Mouse (Mus musculus) heart, postnatal 10 days (tissue): ENCODE measurements around the gene Prkca. TPM values are rescaled to one million over a fixed set of nuclear protein-coding genes. Genes with fewer than 3 reads are reported as not detected.
A peak's percentile ranks its signal among the peaks of the same experiment; 100 is the strongest.

Source experiments
- DNase-seq, 2 experiments: peaks; one replicate each; pipeline ENCODE4 v3.0.0; 2021
- intact Hi-C: fragments of 180-260 bp; cut with DNase I; formaldehyde crosslinking; loops from one replicate; pipeline ENCODE4 v1.15.1; 2025
- total RNA-seq, 2 experiments: library from RNA; stranded (reverse); gene quantifications; 2 replicates each; pipeline ENCODE4 v1.2.3; 2021

Prkca gene
- total RNA-seq, 2 experiments from 2014 or later = 44.8 to 52.4 TPM

DNA sequence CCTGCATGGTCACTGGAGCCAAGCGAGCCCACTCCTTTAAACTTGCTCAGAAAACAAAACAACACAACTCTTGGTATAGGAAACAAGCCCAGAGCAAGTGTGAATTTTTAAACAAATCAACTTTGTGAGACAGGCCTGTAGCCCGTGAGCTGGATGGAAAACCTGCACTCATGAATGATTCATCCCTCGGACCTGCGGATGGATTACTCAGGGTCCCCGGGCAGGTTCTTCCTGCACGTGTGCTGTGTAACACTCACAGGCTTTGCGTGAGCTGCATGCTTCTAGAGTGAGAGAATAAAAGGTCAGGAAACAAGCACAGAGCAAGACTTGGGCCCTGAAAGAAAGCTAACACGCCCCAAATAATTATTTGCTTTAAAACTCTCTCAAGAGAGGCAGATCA lies 126.7 kb downstream of the Prkca start:
- intact Hi-C loops = loop anchor here (5.0 kb wide), 1 partner anchor 125 kb away; the partner anchor contains the start of genes Apoh and Prkca
- no peak for DNase-seq

DNA sequence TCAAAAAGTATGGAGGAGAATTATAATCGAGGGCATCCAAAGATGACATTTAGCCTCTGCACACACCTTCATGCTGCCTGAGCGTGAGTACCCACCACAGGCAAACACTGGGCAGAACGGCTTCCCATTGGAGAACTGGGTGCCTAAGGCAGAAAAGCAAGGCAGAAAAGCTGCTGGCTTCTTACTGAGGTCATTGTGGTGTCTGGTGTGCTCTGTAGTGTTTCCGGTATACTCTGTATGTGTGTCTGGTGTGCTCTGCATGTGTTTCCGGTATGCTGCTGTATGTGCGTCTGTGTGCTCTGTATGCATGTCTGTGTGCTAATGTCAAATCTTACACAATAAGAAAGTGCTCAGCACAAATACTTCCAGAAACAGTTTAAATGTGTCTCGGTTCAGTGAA lies 127.7 kb downstream of the Prkca start:
- intact Hi-C loops = loop anchor here (5.0 kb wide), 1 partner anchor 126 kb away; the partner anchor contains the start of genes Apoh and Prkca
- DNase-seq = no peak

DNA sequence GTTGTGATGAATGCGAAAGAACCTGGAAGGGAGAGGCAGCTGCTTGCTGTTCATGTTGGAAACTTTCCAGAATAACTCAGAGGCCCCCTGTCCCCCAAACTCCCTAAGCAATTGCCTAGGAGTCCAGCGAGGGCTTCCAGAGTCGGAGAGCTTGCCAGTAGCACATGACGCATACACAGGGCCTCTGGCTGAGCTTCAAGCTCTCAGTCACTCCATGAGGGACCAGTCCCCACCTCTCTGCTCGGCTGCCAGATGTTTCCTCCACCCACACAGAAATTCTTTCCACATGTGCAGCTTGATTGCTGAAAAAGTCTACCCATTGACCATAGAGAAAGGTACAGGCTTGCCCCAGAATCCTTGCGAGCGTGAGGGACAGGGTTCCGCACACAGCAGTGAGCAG lies 128.3 kb downstream of the Prkca start:
- intact Hi-C loops = loop anchor here (5.0 kb wide), 1 partner anchor 127 kb away; the partner anchor contains the start of genes Apoh and Prkca
- peak; percentile 87 to 92 for DNase-seq

DNA sequence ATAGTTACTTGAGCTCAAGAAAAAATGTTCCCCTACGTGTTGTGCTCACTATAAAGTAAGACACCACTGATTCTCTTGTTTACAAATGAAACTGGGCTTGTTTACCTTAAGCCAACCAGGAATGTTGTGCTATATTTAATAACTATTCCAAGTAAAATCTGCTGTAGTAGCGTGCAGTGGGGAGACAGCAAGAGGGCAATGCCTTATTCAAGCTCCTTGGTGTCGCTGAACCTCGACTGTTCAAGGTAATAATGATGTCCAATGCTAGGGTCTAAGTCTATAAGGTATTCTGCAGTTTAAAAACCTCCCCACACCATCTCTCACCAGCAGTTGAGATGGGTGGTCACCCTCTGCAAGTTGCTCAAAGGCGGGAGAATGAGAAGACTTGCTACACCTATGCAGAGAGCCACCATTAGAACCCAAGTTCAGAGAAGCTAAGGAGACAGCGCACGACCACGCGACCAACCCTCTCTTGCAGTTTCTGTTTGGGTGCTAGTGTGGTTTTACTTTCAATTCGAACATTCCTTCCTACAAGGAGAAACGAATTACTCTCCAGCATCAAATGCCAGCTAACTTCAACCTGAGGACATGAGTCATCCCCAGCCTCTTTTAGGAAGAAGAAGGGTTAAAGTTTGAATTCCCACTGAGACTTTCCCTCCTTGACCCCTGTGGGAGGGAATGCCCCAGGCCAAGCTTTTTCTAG lies 129.1 kb downstream of the Prkca start:
- intact Hi-C loops = loop anchor here (5.0 kb wide), 3 partner anchors 47 to 182 kb away; partner anchors contain the start of genes Apoh and Prkca
- no peak for DNase-seq

DNA sequence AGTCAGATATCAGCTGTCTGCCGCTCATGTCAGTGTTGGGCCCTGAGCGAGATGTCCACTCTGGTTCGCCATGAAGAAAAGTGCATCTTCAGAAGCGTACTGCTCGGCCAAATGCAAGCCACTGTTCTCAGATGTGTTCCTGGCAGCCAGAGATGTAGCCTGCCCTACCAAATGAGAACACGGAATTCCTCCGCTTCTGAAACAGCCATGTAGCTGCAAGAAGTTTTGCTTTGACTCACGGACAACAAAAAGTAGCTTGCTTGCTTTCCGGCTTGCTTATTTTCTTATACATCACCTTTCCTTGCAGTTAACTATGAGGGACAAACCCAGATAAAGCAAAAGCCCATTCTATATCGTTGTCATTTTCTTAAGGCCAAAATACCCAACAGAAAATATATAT lies 129.9 kb downstream of the Prkca start:
- DNase-seq = no peak
- intact Hi-C loops = loop anchor here (5.0 kb wide), 2 partner anchors 46 to 181 kb away; no protein-coding TSS in a partner anchor

DNA sequence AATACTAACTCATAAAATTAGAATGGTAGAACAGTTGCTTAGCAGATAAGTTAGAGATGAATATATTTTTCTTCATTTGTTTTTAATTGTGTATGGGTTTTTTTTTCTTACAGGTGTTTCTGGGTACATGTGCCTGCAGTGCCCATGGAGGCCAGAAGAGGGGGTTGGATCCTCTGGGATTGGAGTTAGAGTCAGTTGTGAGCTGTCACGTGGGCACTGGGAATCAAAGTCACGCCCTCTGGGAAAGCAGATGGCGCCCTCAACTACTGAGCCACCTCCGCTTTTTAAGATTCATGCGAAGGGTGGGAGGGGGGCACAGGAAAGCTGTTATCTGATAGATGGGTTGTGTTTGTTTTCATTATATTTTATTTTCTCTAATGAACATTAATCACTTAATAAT lies 131.1 kb downstream of the Prkca start:
- intact Hi-C loops = loop anchor here (5.0 kb wide), 2 partner anchors 45 to 180 kb away; no protein-coding TSS in a partner anchor
- DNase-seq = no peak

DNA sequence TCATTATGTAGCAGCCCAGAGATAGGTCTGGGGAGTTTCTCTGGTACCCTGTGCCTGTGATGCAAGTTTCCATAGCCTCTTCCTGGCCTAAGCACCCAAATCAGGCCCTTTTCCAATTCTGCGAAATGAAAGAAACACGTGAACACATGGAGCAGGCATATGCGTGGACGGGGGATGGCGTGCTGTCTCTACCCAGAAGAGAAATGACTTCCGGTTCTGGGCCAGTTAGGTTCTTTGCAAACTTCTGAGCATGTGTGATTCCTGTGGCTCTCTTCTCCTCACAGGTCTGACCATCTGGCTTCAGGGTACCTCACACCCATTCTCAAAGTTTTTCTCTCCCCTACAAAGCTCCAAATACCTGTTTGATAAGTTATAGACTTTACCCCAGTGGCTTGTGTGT lies 131.7 kb downstream of the Prkca start:
- intact Hi-C loops = loop anchor here (5.0 kb wide), 2 partner anchors 45 to 180 kb away; no protein-coding TSS in a partner anchor
- no peak for DNase-seq

DNA sequence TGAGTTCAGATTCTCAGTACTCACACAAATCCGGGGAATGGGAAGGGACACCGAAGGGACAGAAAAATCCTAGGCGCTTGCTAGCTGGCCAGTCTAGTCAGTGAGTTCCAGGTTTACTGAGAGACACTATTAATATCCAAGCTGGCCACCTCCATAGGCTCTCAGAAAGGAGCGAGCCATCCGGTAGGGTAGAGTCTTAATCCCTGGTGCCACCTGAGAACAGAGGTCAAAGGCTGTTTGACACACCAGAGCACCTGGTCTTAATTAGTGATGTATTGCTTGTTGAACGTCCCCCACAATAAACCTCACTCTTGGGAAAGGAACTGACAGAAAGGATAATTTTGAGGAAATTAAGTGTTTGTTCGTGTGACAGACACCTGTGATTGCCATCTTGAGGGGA lies 133.0 kb downstream of the Prkca start:
- intact Hi-C loops = loop anchor here (5.0 kb wide), 2 partner anchors 43 to 178 kb away; no protein-coding TSS in a partner anchor

DNA sequence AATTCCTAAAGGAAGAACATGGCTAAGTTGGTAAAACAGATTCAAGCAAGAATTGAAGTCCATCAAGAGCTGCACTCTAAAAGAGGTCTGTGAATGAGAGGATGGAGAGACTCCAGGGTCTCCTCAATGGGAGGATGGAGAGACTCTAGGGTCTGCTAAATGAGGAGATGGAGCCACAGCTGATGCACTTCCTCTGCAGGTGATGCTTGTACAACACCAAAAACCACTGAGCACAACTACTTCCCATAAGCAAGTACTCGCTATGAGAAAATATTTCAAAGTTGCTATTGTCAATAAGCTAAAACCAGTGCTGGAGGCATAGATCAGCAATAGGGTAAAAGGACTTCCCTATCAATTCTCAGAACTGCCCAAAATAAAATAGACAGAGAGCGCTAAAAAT lies 137.1 kb downstream of the Prkca start:
- intact Hi-C loops = no loop called here
- no peak for DNase-seq

More for the DNA sequence above, 133.0 kb downstream of the Prkca start:
- no peak for DNase-seq

DNA sequence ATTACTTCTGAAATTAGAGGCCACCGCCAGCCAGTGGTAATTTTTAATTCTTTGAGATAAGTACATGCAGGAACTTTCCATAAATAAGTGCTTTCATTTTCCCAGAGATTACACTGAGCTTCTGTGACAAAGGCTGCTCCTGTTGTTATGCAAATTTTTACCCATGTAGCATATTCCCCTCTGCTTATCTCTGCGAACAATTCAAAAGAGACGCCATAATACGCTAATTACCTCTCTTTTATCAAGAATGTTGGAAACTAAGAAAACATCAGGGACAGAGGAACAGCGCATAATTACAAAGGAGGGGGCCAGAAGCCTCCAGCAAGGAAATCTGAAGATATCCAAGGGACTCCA lies 138.9 kb downstream of the Prkca start:
- intact Hi-C loops = no loop called here
- no peak for DNase-seq

DNA sequence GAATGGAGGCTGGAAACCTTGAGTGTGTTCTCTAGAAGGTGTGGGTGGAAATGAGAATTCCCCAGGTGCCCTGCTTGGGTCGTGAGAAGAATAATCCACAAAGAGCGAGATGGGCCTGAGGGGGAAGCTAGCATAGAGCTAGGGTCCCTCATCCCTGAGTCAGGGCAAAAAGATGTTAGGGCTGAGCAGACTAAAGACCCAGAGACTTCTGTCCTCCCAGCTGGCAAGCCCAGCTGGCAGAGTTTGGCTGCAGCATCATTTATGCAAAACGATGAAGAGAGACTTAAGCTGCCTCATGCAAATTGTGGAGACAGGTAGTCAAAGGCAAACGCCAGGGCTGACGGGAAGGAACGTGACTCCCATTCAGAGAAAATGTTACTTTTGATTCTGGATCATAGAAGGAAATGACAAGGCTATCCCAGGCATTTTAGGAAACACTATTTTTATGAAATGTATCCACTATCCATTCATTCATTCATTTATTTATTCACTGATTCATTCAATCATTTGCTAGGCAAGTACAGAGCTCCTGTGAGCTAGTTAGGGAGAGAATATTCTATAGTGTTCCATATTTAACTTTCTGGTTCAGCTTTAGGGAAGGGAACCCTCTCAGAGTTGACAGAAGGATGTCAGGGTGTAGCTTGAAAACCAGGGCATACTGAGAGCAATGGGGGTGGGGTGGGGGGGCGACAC lies 139.4 kb downstream of the Prkca start:
- no peak for DNase-seq
- intact Hi-C loops = no loop called here

DNA sequence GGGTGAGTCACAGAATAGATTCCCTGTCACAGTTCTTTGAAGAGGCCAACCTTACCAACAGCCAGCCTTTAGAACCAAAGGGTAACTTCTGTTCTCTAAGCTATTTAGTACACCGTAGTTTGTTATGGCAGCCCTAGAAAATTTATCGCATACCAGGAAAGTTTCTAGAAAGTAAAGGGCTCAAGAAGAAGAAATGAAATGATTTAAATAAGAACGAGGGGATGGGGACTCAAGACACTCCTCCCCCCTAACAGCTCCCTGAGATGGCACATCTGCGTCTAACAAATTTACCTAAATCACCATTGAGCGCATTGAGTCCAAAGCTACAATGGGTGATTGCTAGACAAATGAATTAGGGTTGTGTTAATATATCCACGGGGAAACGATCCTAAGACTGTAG lies 140.9 kb downstream of the Prkca start:
- intact Hi-C loops = no loop called here
- DNase-seq = no peak

DNA sequence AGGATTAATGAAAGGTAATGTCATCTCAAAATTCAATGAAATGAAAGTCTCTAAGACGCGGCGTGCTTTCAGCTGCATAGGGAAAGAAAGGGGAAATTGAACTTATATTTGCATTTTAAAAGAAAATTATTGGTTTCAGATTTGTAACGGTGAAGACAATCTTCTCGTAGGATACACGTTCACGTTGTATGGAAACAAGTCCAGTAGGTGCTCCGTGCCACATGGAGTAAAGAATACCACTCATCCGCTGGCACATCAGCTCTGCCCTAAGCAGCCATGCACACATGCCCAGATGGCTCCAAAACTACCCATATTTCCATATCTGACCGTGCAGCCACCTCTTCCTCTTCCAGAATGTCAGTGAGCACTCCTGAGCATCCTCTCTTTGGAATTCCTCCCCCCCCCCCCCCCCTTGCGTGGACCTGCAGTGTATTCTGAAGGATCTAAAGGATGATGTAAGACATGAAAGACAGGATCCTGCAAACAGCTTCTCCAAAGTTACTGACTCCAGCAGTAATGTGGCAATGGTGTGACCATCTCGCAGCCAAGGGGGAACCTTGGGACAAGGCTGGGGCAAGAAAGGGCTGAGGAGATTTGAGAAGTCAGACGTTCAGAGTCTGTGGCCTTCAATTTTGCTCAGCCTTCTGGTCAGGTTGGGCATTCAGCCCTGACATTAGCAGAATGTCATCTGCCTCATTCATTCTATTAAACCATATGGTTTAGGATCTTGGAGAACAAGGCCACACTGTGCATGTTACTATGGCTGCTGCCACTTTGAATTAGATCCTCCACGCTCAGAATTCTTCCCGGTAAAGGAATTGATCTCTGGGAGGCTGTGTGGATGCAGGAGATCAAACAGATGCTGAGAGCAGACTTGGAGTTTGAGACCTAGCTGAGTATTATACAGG lies 142.8 kb downstream of the Prkca start:
- DNase-seq = no peak
- intact Hi-C loops = no loop called here

DNA sequence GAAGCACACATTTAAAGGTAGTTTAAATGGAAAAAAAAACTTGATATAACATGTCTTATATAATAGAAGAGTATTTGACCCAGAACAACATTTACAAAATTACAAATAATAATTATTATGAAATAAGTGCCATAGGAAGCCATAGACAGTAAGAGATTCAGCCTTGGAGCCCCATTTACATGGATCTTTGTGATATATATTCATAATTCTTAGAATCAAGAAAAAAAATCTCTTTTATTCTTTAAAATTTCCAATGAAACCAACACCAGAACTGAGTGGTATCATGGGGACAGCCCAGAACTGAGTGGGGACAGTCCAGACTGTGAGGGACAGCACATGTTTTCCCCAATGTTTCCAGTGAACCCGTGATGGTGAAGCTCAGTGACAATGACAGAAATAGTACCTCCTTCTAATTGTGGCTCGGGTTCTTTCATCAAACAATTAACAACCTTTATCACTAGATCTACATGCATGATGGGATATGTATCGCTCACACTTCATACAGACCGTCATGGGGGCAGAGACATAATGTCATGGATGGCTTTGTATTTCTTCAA lies 144.2 kb downstream of the Prkca start:
- intact Hi-C loops = no loop called here
- no peak for DNase-seq

DNA sequence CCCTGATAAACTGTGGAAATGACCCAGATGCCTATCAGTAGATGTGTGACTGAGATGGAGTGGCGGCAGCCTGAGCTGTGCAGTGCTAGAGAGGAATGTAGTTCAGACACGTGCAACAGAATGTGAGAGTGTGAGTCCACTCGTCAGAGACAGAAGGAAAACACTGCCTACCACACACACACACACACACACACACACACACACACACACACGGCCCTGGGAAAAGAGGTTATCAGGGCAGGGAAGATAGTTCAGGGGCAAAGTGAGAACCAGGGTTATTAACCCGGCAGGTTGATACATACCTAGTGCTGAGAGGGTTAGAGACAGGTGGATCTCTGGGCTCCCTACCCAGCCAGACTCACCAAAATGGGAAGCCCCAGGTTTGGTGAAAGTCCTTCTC lies 145.1 kb downstream of the Prkca start:
- no peak for DNase-seq

DNA sequence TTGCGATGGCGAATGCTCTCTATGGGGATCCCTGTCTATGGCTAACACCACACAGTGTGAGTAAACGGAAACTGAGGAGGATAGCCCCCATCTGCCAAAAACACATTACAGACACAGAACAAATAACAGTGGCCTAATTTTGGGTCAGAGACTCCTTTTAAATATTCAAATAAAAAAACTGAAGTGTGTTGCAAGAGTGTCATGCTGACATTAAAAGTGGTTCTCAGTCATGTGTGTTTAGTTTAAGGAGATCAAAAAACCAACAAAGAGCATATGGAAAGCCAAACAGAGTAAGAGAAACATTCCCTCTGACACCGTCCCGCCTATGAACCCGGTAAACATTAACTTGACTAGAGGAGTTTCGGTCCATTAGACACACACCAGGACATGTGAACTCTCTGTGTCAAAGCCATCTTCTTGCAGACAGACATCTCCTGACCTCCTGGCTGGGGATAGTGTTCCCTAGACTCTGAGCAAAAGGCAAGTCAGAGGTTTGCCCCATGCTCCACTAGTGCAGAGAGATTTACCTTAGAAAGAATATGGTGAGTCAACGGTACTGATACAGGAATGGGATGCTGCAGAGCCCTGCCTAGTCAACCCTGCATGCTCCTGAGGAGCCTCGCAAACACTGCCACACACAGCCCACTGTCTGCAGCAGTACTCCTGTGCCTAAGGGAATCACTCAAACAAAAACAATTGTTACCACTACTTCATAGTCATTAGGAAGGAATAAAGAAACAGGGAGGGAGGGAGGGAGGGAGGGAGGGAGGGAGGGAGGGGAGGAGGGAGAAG lies 146.1 kb downstream of the Prkca start:
- intact Hi-C loops = no loop called here
- no peak for DNase-seq

More for the DNA sequence above, 145.1 kb downstream of the Prkca start:
- intact Hi-C loops = no loop called here

DNA sequence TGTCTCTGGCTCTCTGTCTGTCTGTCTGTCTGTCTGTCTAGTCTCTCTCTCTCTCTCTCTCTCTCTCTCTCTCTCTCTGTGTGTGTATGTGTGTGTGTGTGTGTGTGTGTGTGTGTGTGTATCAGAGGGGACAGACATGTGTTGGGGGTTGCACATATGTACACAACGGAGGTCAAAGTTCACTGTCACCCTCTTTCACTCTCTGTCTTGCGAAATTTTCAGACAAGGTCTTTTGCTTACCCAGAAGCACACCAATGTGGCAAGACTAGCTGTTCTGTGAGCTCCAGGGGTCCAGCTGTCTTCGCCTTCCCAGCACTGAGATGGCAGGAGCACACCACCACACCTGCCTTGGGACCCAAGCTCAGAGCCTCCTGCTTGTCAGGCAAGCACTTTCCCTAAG lies 146.9 kb downstream of the Prkca start:
- intact Hi-C loops = no loop called here
- DNase-seq = no peak

DNA sequence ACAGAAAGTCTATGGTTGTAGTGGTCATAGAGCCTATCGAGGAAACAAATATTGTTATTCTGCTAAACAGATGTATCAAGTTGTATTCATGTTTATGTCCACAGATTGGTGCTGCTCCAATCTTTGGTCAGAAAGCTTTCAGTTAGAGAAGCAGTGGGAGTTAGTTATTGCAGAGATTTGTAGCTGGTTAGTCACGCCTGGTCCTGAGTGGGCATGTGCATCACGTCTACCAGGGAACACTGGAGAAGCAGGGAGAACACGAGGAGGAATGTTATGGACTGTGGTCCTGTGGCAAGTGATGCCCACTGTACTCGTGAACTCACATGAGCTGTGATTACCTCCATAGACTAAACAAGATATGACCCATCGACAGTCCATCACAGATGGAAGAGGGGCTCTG lies 153.4 kb downstream of the Prkca start:
- no peak for DNase-seq
- intact Hi-C loops = no loop called here

DNA sequence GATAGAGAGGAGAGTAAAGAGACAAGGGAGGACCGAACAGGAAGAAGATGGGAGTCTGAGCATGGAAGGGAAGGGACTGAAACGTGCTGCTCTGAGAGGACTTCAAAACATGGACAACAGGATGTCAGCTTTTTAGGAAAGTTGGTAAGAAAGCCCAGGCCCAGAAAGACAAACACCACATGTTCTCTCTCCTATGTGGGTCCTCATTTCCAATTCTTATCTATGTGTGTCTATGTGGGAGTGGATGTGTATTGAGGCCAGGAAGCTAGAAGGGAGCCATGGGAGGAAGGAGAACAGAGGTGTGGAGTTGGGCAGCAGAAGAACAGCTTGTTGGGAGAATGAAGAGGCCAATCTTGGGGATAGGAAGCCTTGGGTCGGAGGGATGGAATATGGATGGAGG lies 154.4 kb downstream of the Prkca start:
- no peak for DNase-seq
- intact Hi-C loops = no loop called here

DNA sequence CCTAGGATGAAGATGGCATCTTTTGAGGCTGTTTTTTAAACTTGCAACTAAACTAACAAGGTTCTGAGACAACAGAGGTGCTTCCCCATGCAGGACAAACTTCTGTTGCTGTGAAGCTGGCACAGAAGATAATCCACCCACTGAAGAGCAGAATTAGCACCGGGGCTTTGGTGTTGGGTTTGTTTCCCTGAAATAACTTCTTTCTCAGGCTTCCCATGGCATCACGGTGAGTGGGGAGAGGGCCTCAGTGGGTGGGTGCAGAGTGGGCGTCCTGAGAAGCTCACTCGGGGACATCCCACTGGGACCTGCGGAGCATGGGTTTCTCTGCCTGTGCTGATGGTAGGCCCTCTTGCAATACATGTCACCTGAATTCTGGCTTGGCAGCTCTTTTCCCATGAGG lies 161.3 kb downstream of the Prkca start:
- DNase-seq = no peak
- intact Hi-C loops = no loop called here
